Mouse (Mus musculus) G1E (cell line): ENCODE data around the gene Ubtd1.

Source experiments
- CTCF ChIP-seq: IDR thresholded peaks from 2 replicates; pipeline ENCODE4 v1.5.1; 2012; ENCODE audit warnings: low read depth, low read length, inconsistent platforms, mixed read lengths
- GATA1 ChIP-seq: IDR thresholded peaks from 2 replicates; pipeline ENCODE4 v1.6.1; 2012; ENCODE audit warnings: borderline replicate concordance, low read length, inconsistent platforms, mixed read lengths
- GATA2 ChIP-seq: IDR thresholded peaks from 2 replicates; pipeline ENCODE4 v1.6.1; 2012; ENCODE audit warnings: low read depth, low read length, inconsistent platforms, borderline replicate concordance
- POLR2AphosphoS5 ChIP-seq: IDR thresholded peaks from 2 replicates; pipeline ENCODE4 v1.6.1; 2012; ENCODE audit warnings: low read depth, low read length, inconsistent platforms; ENCODE audit not compliant: insufficient replicate concordance
- TAL1 ChIP-seq: conservative IDR thresholded peaks from 2 replicates; pipeline ENCODE4 v1.6.1; 2012; ENCODE audit warnings: low read depth, low read length, inconsistent platforms, mixed read lengths

DNA sequence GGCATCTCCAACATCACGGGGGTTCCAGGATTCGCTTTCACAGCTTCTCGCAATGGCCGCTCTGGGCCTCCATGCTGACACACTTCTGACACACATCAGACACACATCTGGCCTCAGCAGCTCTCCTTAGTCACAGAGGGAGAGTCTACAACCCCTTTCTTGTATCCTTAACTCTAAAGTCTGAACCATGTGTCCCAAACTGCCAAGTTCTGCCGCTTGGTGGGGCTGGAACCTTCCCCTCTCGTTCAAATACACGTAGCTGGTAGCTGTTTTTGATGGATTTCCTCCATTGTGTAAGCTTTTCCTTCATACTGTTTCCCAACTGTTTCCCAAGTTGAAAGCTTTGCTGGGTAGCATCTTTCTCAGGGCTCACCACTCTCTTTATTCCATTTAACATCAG lies 89.7 kb downstream of the Ubtd1 start:
- TF ChIP-seq CTCF, result no peak
- no peak for TF ChIP-seq TAL1
- TF ChIP-seq GATA1, result no peak
- no peak for TF ChIP-seq GATA2
- TF ChIP-seq POLR2AphosphoS5, result no peak
